Mouse (Mus musculus) neural tube, embryonic 12.5 days (tissue): ENCODE measurements at regions not wholly inside any gene's neighbourhood (a gene's known extent, or its start where the extent isn't known, plus 50 kb on each side); places are given as distances from the start of the nearest gene placed in this dataset.

Source experiments
- ATAC-seq: fragments of 200-750 bp; cut with Nextera tagmentation; 2 replicates; pipeline ENCODE4 v1.8.0; 2017; ENCODE audit warnings: low read depth, mild to moderate bottlenecking, moderate TSS enrichment, moderate library complexity; ENCODE audit not compliant: low FRiP score
- H3K27ac ChIP-seq: fragments of 300-500 bp; sonication (generic); 2 replicates; pipeline ENCODE4 v1.5.1; 2016
- H3K27me3 ChIP-seq: fragments of 300-500 bp; sonication (generic); replicated peaks from 2 replicates; pipeline ENCODE4 v1.6.1; 2016; ENCODE audit warnings: mild to moderate bottlenecking
- H3K36me3 ChIP-seq: fragments of 300-500 bp; sonication (generic); 2 replicates; pipeline ENCODE4 v1.6.1; 2016; ENCODE audit warnings: mild to moderate bottlenecking
- H3K4me1 ChIP-seq: fragments of 300-500 bp; sonication (generic); 2 replicates; pipeline ENCODE4 v1.6.1; 2016
- H3K4me2 ChIP-seq: fragments of 300-500 bp; sonication (generic); replicated peaks from 2 replicates; pipeline ENCODE4 v1.6.1; 2016; ENCODE audit warnings: mild to moderate bottlenecking
- H3K4me3 ChIP-seq: fragments of 300-500 bp; sonication (generic); 2 replicates; pipeline ENCODE4 v1.5.1; 2016
- H3K9ac ChIP-seq: fragments of 300-500 bp; sonication (generic); 2 replicates; pipeline ENCODE4 v1.6.1; 2016; ENCODE audit warnings: mild to moderate bottlenecking
- H3K9me3 ChIP-seq: fragments of 300-500 bp; sonication (generic); 2 replicates; pipeline ENCODE4 v1.6.1; 2016; ENCODE audit warnings: mild to moderate bottlenecking
- WGBS: fragments of 180-500 bp; shearing (Covaris S2); methylation state at CpG from one replicate; pipeline ENCODE4 v1.1.7; 2016; 5-methylcytosine and 5-hydroxymethylcytosine counted together

DNA sequence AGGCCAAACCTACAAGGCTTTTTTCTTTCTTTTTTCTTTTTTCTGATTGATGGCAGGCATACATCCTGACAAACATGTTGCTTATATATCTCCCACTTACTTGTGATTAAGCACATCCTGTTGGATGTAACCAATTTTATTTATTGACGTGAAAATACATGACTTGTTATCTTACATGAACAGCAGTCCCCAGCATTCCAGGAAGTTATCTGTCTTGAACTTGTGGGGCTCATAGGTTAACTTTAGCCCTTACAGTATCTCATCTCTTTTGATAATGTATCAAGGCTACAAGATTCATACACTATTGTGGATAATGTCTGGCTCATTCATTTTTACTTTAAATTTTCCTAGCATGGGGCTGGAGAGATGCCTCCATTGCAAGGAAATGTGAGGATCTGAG lies 852.0 kb upstream of the Agtr1b start:
- WGBS = 87% methylated on average over 1 of the region's 1 CpGs

GRCm38 (mm10) chr3:21241184-21241583 lies 835.3 kb upstream of the Tbl1xr1 start:
- no peak overlapping the region for H3K4me3 ChIP-seq
- H3K4me1 ChIP-seq = no peaks in the 10 kb centered on the region
- no peak for ATAC-seq
- H3K36me3 ChIP-seq = no peaks in the 10 kb centered on the region
- WGBS = 90% methylated on average over 2 of the region's 2 CpGs
- no peak overlapping the region for H3K9ac ChIP-seq
- no peak overlapping the region for H3K4me2 ChIP-seq
- no peaks in the 10 kb centered on the region for H3K9me3 ChIP-seq
- H3K27ac ChIP-seq = no peak overlapping the region
- H3K27me3 ChIP-seq = no peaks in the 10 kb centered on the region

More for the DNA sequence above, 852.0 kb upstream of the Agtr1b start:
- H3K36me3 ChIP-seq = no peaks in the 10 kb centered on the region
- no peak overlapping the region for H3K9ac ChIP-seq
- ATAC-seq = no peak
- H3K27me3 ChIP-seq = no peaks in the 10 kb centered on the region
- H3K27ac ChIP-seq = no peak overlapping the region
- no peaks in the 10 kb centered on the region for H3K9me3 ChIP-seq
- H3K4me1 ChIP-seq = no peaks in the 10 kb centered on the region
- H3K4me2 ChIP-seq = no peak overlapping the region
- no peak overlapping the region for H3K4me3 ChIP-seq

- H3K9ac ChIP-seq = no peak overlapping the region
- WGBS = 97% methylated on average over 1 of the region's 1 CpGs
These were observed 820.2 kb upstream of the Tbl1xr1 start for GRCm38 (mm10) chr3:21256129-21256760.

GRCm38 (mm10) chr3:21263317-21263716 lies 813.1 kb upstream of the Tbl1xr1 start:
- Histone ChIP-seq H3K4me1 (no peaks in the 10 kb centered on the region), H3K36me3 (no peaks in the 10 kb centered on the region), H3K9me3 (no peaks in the 10 kb centered on the region), H3K9ac (no peak overlapping the region), H3K27ac (no peak overlapping the region), H3K4me3 (no peak overlapping the region), H3K4me2 (no peak overlapping the region), H3K27me3 (no peaks in the 10 kb centered on the region)
- no peak for ATAC-seq
- WGBS = 88% methylated on average over 2 of the region's 2 CpGs

More at GRCm38 (mm10) chr3:21256129-21256760, 820.2 kb upstream of the Tbl1xr1 start:
- H3K4me1 ChIP-seq = no peaks in the 10 kb centered on the region
- no peak for ATAC-seq
- H3K9me3 ChIP-seq = no peaks in the 10 kb centered on the region
- H3K4me3 ChIP-seq = no peak overlapping the region
- no peak overlapping the region for H3K27ac ChIP-seq
- no peaks in the 10 kb centered on the region for H3K36me3 ChIP-seq
- no peak overlapping the region for H3K4me2 ChIP-seq
- H3K27me3 ChIP-seq = no peaks in the 10 kb centered on the region

- Histone ChIP-seq H3K4me2 (no peak overlapping the region), H3K36me3 (no peaks in the 10 kb centered on the region), H3K27ac (no peak overlapping the region), H3K9ac (no peak overlapping the region), H3K27me3 (no peaks in the 10 kb centered on the region), H3K9me3 (no peaks in the 10 kb centered on the region), H3K4me1 (no peaks in the 10 kb centered on the region), H3K4me3 (no peak overlapping the region)
- ATAC-seq = no peak
- 82% methylated on average over 2 of the region's 2 CpGs for WGBS
These were observed 811.0 kb upstream of the Tbl1xr1 start for GRCm38 (mm10) chr3:21265491-21265890.

DNA sequence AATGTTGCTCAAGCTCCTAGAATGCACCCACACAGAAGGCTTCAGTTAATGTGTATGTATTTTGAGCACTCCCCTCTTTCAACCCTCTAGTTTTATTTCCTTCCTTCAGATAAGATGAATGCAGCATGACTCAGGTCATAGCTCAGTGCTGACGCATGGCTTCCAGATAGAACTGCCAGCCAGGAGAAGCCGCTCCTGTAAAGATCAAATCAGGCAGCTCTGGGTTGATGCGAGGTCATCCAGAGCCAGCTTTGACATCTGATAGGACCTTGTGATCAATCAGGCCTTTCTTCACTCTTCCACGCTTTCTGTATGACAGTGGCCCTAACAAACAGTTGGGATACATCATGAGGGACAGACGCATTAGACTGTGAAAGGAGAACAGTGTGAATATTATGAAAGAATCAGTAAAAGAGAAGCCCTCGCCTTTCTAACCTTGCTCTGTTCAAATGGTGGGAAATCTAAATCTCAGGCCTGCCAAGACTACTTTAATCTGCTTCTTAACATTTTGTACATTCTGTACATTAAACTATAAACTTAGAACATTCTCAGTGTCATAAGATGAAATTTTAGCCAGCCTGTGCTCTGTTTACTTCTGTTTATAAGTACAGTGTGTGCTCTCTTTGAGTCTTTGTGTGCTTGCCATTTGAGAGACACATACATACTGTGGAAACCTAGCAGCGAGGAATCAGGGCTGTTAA lies 807.9 kb upstream of the Tbl1xr1 start:
- 86% methylated on average over 7 of the region's 7 CpGs for WGBS
- H3K36me3 ChIP-seq = no peaks in the 10 kb centered on the region
- no peak overlapping the region for H3K4me3 ChIP-seq
- no peaks in the 10 kb centered on the region for H3K9me3 ChIP-seq
- H3K27ac ChIP-seq = no peak overlapping the region
- H3K9ac ChIP-seq = no peak overlapping the region
- H3K4me2 ChIP-seq = no peak overlapping the region
- H3K27me3 ChIP-seq = no peaks in the 10 kb centered on the region
- H3K4me1 ChIP-seq = no peaks in the 10 kb centered on the region
- ATAC-seq = no peak

- Histone ChIP-seq H3K9me3 (no peaks in the 10 kb centered on the region), H3K27me3 (no peaks in the 10 kb centered on the region), H3K9ac (no peak overlapping the region), H3K4me2 (no peak overlapping the region), H3K4me1 (no peaks in the 10 kb centered on the region), H3K4me3 (no peak overlapping the region), H3K27ac (no peak overlapping the region), H3K36me3 (no peaks in the 10 kb centered on the region)
- WGBS = 86% methylated on average over 2 of the region's 2 CpGs
- no peak for ATAC-seq
These were observed 807.4 kb upstream of the Tbl1xr1 start for GRCm38 (mm10) chr3:21269130-21269440.

DNA sequence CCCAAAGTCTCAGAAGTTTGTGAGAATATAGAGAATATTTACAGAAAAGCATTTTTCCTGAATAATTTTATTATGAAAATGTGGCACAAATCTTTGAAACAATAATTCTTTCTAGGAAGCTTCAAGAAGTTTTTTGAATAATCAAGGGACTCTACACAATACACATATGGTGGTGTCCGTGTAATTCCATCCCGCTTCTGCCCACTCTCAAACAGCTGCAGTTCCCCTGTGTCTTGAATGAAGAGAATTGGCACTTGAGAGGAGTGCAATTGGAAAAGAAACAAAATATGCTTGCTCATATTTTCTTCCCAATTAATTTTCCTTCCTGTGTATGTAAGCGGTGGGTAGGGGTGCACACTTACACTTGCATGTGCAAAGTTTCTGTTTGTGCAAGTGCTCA lies 805.7 kb upstream of the Tbl1xr1 start:
- no peak for ATAC-seq
- H3K4me3 ChIP-seq = no peak overlapping the region
- no peaks in the 10 kb centered on the region for H3K4me1 ChIP-seq
- H3K4me2 ChIP-seq = no peak overlapping the region
- no peak overlapping the region for H3K27ac ChIP-seq
- no peaks in the 10 kb centered on the region for H3K9me3 ChIP-seq
- no peaks in the 10 kb centered on the region for H3K27me3 ChIP-seq
- no peak overlapping the region for H3K9ac ChIP-seq
- WGBS = 98% methylated on average over 3 of the region's 3 CpGs
- no peaks in the 10 kb centered on the region for H3K36me3 ChIP-seq

DNA sequence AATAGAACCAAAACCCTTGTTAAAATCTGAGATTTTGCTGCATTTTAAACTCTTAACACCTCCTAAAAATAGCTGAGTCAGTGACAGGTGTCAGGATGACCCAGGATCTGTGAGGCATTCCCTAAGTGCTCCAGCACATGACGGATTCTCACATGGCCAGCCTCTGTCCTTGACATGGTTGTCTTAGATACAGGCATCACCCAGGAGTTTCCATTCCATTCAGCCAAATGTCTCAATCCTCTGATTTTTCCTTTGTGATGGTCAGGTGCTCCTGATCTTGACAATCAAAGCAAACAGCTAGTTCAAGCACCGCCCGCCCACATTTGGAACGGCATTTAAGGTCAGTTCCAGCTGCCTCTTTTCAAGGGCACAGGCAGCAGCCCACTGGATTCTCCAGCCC lies 804.2 kb upstream of the Tbl1xr1 start:
- WGBS = 88% methylated on average over 4 of the region's 4 CpGs
- Histone ChIP-seq H3K4me1 (no peaks in the 10 kb centered on the region), H3K27me3 (no peaks in the 10 kb centered on the region), H3K36me3 (no peaks in the 10 kb centered on the region), H3K4me2 (no peak overlapping the region), H3K9ac (no peak overlapping the region), H3K4me3 (no peak overlapping the region), H3K9me3 (no peaks in the 10 kb centered on the region), H3K27ac (no peak overlapping the region)
- ATAC-seq = no peak

- Histone ChIP-seq H3K4me1 (no peaks in the 10 kb centered on the region), H3K4me3 (no peak overlapping the region), H3K36me3 (no peaks in the 10 kb centered on the region), H3K9me3 (no peaks in the 10 kb centered on the region), H3K27me3 (no peaks in the 10 kb centered on the region), H3K27ac (no peak overlapping the region), H3K4me2 (no peak overlapping the region), H3K9ac (no peak overlapping the region)
- WGBS = 77% methylated on average over 1 of the region's 1 CpGs
- ATAC-seq = no peak
These were observed 783.7 kb upstream of the Tbl1xr1 start for GRCm38 (mm10) chr3:21292774-21293173.

DNA sequence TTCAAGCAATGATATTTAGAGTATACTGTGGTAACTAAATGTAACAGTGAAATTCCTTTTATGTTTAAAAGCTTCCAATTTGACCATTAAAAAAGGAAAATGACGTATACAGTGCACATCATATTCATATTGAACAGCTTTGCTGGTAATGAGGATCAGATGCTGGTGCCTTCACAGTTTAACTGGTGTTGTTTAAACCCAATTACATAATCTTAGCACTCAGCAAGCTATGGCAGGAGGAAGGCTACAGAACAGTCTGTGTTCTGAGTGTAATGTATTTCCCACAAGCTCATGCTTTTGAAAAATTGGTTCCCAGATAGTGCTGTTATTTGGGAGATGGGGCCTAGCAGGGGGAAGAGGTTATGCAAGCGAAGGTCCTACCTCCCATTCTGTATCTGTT lies 783.1 kb upstream of the Tbl1xr1 start:
- Histone ChIP-seq H3K27me3 (no peaks in the 10 kb centered on the region), H3K36me3 (no peaks in the 10 kb centered on the region), H3K9ac (no peak overlapping the region), H3K9me3 (no peaks in the 10 kb centered on the region), H3K4me1 (no peaks in the 10 kb centered on the region), H3K4me3 (no peak overlapping the region), H3K4me2 (no peak overlapping the region), H3K27ac (no peak overlapping the region)
- ATAC-seq = no peak
- WGBS = 85% methylated on average over 2 of the region's 2 CpGs

DNA sequence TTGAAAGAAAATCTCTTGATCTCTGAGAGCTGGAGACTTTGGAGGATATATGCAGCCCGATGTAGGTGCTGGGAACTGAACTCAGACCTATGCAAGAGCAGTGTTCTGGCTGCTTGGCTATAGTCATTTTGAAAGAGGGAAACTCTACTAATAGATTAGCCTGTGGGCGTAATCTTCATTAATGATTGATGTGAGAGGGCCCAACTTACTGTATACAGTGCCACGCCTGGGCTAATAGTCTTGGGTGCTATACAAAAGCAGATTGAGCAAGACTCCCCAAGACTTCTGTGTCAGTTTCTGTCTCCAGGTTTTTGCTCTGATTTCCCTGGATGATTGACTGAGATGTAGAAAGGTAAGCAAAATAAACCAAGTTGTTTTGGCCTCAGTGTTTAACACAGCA lies 781.7 kb upstream of the Tbl1xr1 start:
- no peak overlapping the region for H3K4me2 ChIP-seq
- WGBS = 91% methylated on average over 3 of the region's 3 CpGs
- no peak overlapping the region for H3K4me3 ChIP-seq
- no peak for ATAC-seq
- no peaks in the 10 kb centered on the region for H3K9me3 ChIP-seq
- H3K27me3 ChIP-seq = no peaks in the 10 kb centered on the region
- H3K36me3 ChIP-seq = no peaks in the 10 kb centered on the region
- no peaks in the 10 kb centered on the region for H3K4me1 ChIP-seq
- H3K27ac ChIP-seq = no peak overlapping the region
- no peak overlapping the region for H3K9ac ChIP-seq

DNA sequence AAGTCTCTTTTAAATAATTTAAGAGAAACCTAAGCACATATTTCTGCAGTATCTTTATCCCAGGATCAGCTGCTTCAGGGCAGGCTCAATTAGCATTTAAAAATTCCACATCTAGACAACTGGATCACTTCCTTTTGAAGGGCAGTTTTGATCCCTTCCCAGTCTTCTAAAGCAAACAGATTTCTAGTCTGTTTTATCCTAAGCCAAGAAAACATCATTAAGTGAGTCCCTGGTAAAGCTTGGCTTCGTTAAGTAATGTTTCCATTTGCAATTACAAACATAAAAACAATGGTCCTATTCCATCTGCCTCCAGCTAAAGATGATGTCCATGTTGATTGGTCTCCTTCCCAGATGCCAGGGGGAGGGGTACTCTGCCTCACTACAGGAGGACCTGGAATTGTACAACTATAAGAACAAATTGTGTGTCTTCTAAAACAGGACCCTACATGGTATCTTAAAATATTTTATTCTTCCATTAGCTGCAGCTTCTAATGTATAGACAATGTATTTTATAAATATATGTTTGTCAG lies 779.8 kb upstream of the Tbl1xr1 start:
- H3K36me3 ChIP-seq = no peaks in the 10 kb centered on the region
- H3K4me3 ChIP-seq = no peak overlapping the region
- ATAC-seq = no peak
- H3K9me3 ChIP-seq = no peaks in the 10 kb centered on the region
- no peaks in the 10 kb centered on the region for H3K27me3 ChIP-seq
- no peak overlapping the region for H3K4me2 ChIP-seq
- H3K27ac ChIP-seq = no peak overlapping the region
- H3K9ac ChIP-seq = no peak overlapping the region
- WGBS = 53% methylated on average over 1 of the region's 1 CpGs
- no peaks in the 10 kb centered on the region for H3K4me1 ChIP-seq
